Mouse (Mus musculus) gastrocnemius, postnatal 36 days (tissue): ENCODE data around the gene Gm38431. TPM values are rescaled to one million over a fixed set of nuclear protein-coding genes. Genes with fewer than 3 reads are reported as not detected.
"Not testable (repeated sequence)": the region's sequence is repeated elsewhere in the genome, so short reads cannot be mapped to it uniquely, and the experiment has no call there.

Experiments
- DNase-seq, 2 experiments: peaks; one replicate each; pipeline ENCODE4 v3.0.0; 2022
- intact Hi-C: fragments of 180-260 bp; cut with DNase I; formaldehyde crosslinking; loops from one replicate; pipeline ENCODE4 v1.15.1; 2025
- total RNA-seq, 2 experiments: library from RNA; stranded (reverse); gene quantifications; 2 replicates each; pipeline ENCODE4 v1.2.3; 2021

Gene Gm38431
- total RNA-seq, 2 experiments from 2014 or later: 1.6 TPM

DNA sequence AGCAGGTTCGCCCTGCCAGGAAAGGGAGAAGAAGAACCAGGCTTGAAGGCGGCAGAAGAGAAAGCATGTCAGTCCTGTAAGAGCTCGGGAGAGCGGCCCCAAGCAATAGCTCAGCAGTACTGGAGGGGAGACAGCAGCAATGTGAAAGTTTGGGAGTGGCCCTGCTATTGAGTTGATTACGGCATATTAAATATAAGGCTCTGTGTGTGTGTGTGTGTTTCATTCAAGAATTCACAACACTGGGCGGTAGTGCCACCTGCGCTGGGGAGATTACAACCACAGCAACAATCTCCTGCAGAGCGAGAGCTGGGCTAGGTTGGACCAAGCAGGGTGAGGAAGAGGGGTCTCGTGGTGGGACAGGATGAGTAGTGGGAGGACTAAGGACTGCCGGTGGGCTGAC is 40.2 kb downstream of the Gm38431 start:
- DNase-seq: no peak
- intact Hi-C loops: no loop called here

- DNase-seq: no peak
- intact Hi-C loops: no loop called here
Measured at GRCm38 (mm10) chr9:21045235-21045634, 46.6 kb downstream of the Gm38431 start.

DNA sequence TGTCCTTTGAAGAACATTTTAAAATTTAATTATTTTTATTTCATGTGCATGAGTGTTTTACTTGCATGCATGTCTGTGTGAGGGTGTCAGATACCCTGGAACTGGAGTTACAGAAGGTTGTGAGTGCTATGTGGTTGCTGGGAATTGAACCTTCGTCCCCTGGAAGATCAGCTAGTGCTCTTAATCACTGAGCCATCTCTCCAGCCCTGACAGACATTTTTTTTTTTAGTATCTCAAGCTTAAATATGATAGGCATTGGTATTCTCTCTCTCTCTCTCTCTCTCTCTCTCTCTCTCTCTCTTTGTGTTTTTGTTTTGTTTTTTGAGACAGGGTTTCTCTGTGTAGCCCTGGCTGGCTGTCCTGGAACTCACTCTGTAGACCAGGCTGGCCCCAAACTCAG is 47.0 kb downstream of the Gm38431 start:
- intact Hi-C loops: not testable (repeated sequence)

DNA sequence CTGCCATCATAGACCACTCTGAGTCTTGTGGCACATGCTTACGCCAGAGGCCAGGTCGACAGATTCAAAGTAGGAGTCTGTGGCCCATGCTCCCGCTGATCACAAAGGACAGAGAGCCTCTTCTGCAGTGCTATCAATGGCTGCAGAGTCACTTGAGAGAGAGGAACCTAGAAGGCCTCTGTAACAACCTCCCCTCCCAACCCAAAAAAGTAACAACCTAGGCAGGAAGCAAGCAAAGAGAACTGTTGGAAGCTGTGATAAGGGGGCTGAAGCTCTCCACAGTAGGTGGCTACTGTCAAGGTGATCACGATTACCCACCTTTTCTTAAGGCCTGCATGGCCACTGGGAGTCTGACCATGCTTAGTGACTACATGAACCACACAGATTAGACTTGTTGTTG is 48.2 kb downstream of the Gm38431 start:
- no peak for DNase-seq
- intact Hi-C loops: no loop called here

More for the DNA sequence above, 47.0 kb downstream of the Gm38431 start:
- DNase-seq: not testable (repeated sequence)

DNA sequence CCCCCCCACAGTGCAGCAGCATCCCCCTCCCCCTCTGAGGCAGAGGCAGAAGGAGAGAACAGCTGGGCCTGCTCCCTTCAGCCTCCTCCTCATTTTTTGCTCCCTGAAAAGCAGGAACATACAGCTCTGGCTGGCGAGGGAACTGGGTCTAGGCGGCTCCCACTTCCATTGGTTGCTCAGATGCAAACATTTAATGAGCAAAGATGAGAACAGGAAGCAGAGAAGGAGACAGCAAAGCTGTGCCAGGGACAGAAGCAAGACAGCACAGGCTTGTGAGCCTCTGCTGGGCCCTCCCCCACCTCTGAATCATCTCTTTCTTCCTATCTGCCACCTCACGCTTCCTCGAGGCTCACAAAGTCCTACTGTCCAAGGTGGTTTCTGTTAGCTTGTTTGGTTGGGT is 50.5 kb downstream of the Gm38431 start:
- no peak for DNase-seq
- intact Hi-C loops: no loop called here

DNA sequence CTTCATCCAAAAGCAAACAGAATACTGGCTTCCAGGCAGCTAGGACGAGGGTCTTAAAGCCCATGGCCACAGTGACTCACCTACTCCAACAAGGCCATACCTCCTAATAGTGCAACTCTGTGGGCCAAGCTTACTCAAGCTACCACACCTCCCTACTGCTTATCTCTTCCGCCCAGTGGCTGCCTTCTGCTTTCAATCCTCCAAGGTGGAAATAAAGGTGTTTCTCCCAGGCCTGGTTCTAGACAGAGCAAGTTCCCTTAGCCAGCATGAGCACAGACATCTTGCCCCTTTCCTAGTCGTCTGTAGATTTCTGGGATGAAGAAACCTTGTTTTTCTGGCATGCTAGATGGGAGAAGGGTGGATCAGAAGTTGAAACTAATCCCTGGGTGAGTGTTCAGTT is 52.0 kb downstream of the Gm38431 start:
- no peak for DNase-seq
- intact Hi-C loops: no loop called here

DNA sequence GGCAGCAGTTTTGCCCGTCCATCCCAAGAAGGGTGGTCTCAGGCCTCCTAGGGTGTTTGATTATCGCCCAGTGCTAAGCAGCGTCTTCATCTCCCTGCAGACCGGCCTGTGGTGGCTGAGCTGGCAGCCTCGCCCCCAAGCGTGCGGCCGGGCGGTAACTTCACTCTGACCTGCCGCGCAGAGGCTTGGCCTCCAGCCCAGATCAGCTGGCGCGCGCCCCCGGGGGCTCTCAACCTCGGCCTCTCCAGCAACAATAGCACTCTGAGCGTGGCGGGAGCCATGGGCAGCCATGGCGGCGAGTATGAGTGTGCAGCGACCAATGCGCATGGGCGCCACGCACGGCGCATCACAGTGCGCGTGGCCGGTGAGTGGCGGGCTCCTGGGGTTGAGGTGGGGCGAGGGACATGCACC is 54.3 kb downstream of the Gm38431 start:
- intact Hi-C loops: no loop called here
- no peak for DNase-seq

- no peak for DNase-seq
- intact Hi-C loops: no loop called here
Measured at GRCm38 (mm10) chr9:21036666-21037065, 55.1 kb downstream of the Gm38431 start.

DNA sequence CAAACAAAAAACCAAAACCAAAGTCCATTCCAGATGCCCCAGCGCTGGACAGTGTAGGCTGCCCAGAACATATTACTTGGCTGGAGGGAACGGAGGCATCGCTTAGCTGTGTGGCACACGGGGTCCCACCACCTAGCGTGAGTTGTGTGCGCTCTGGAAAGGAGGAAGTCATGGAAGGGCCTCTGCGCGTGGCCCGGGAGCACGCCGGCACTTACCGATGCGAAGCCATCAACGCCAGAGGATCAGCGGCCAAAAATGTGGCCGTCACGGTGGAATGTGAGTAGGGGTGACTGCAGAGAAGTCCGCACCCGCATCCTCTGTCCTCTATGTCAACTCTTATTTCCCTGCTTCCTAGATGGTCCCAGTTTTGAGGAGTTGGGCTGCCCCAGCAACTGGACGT is 55.6 kb downstream of the Gm38431 start:
- DNase-seq: no peak
- intact Hi-C loops: no loop called here

GRCm38 (mm10) chr9:21035586-21035985 is 56.2 kb downstream of the Gm38431 start:
- intact Hi-C loops: no loop called here

GRCm38 (mm10) chr9:21034481-21035085 is 57.2 kb downstream of the Gm38431 start:
- DNase-seq: no peak

More at GRCm38 (mm10) chr9:21035586-21035985, 56.2 kb downstream of the Gm38431 start:
- DNase-seq: no peak

DNA sequence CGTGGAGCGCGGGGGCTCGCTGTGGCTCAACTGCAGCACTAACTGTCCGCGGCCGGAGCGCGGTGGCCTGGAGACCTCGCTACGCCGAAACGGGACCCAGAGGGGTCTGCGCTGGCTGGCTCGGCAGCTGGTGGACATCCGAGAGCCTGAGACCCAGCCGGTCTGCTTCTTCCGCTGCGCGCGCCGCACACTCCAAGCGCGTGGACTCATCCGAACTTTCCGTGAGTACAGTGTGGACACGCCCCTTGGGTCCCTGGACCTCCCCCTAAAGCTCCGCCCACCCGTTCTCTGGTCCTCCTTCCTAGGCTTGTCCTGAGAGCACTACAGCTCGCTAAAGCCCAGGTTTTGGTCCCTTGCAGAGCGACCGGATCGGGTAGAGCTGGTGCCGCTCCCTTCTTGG is 58.7 kb downstream of the Gm38431 start:
- peak; percentile 81 to 82 for DNase-seq
- intact Hi-C loops: loop anchor here (5.0 kb wide), 1 partner anchor 104 kb away; no protein-coding TSS in a partner anchor

More at GRCm38 (mm10) chr9:21034481-21035085, 57.2 kb downstream of the Gm38431 start:
- intact Hi-C loops: loop anchor here (5.0 kb wide), 1 partner anchor 103 kb away; no protein-coding TSS in a partner anchor

DNA sequence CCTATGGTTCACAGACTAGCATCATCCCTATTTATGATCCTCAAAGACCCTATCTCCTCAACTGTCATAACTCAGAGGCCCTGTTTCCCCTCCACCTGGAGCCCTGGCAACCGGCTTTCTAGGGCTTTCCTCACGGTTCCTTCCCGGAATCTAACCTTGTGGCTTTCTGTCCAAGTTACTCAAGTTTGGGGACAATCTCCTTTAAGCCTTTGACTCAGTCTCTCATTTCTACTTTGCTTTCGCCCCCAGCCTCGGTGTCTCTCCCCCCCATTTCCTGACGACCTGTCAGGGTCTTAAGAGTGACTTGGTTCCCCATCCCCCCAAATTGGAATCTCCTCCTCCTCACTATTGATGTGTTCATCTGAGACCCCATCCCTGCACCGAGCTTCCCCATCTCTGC is 59.3 kb downstream of the Gm38431 start:
- intact Hi-C loops: loop anchor here (5.0 kb wide), 1 partner anchor 105 kb away; no protein-coding TSS in a partner anchor
- DNase-seq: no peak

DNA sequence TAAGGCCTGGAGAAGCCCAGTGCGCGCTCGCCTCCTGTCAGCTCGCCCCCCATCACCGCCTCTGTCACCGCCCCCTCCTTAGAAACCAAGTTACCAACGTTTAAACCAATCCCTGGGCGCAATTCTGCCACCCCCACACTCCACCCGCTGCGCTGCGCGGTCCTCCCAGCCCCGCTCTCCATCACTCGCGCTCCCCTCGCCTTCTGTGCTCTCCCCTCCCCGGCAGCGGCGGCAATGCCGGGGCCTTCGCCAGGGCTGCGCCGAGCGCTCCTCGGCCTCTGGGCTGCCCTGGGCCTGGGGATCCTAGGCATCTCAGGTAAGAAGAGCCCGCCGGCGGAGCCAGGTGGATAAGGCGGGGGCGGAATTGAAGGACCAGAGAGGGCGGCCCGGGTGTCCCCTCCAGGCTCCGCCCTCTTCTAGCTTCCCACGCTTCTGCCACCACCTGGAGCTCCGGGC is 59.9 kb downstream of the Gm38431 start, which contains the start of gene Icam5:
Gene Icam5 (plus strand): TSS at position 178 of the 456 bp plus-strand sequence.
- DNase-seq: no peak
- intact Hi-C loops: loop anchor here (5.0 kb wide), 1 partner anchor 105 kb away; no protein-coding TSS in a partner anchor

GRCm38 (mm10) chr9:21031251-21031895 is 60.4 kb downstream of the Gm38431 start:
- DNase-seq: peak; percentile 32 to 57

DNA sequence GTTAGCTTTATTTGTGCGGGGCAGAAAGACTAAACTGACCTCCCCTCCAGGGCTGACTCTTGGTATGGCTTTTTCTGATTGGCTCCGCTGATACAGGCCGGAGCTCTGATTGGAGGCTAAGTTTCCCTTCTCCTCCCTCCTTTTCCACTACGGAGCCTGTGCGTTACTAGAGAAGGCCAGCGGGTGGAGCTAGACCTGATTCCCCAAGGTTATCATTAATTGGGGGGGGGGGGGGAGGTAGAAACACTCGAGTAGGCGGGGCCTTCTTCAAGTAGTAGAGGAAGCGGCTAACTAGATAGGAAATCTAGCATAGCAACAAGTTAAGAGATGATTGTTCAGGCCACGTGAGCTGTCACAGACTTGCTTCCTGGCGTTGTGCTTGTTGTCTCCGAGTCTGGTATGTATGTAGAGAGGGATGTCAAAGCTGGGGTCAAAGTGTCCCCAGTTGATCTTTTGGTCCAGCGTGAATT is 61.0 kb downstream of the Gm38431 start:
- intact Hi-C loops: loop anchor here (5.0 kb wide), 1 partner anchor 106 kb away; no protein-coding TSS in a partner anchor
- peak; percentile 78 to 84 for DNase-seq

More at GRCm38 (mm10) chr9:21031251-21031895, 60.4 kb downstream of the Gm38431 start:
- intact Hi-C loops: loop anchor here (5.0 kb wide), 1 partner anchor 106 kb away; no protein-coding TSS in a partner anchor

DNA sequence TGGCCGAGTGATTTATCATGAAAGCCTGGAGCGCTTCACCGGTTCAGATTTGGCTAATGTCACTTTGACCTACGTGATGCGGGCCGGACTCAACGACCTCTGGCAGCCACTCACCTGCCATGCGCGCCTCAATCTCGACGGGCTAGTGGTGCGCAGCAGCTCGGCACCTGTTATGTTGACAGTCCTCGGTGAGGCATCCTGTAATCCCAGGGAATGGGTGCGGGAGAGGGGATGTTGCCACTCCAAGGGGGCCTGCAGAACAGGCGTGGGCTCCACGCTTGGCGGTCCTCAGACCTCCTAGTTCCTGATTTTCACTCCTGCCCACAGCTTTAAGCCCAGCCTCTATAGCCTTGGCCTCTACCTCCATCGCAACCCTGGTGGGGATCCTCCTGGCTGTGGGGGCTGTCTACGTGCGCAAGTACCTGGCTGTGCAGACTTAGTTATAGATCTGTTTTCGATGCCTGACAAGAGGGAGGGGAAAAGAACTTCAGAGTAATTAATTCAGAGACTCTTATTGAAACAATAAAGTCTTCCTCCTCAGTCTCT is 61.7 kb downstream of the Gm38431 start:
- intact Hi-C loops: loop anchor here (5.0 kb wide), 1 partner anchor 107 kb away; no protein-coding TSS in a partner anchor
- DNase-seq: no peak

GRCm38 (mm10) chr9:21029291-21030054 is 62.3 kb downstream of the Gm38431 start, which contains the start of gene Icam4:
Gene Icam4, plus strand, starts transcription at chr9:21029373.
- intact Hi-C loops: loop anchor here (5.0 kb wide), 1 partner anchor 108 kb away; no protein-coding TSS in a partner anchor

GRCm38 (mm10) chr9:21028560-21029110 is 63.2 kb downstream of the Gm38431 start:
- DNase-seq: no peak
- intact Hi-C loops: no loop called here

More at GRCm38 (mm10) chr9:21029291-21030054, 62.3 kb downstream of the Gm38431 start, which contains the start of gene Icam4:
- DNase-seq: peak; percentile 81 to 83
